Mouse (Mus musculus): ENCODE results near the gene Trim50. TPM values are rescaled to one million over a fixed set of nuclear protein-coding genes. Genes with fewer than 3 reads are reported as not detected.
"Not testable (repeated sequence)": the region's sequence is repeated elsewhere in the genome, so short reads cannot be mapped to it uniquely, and the experiment has no call there.

Gene Trim50
- polyA plus RNA-seq, 1 experiment from 2014 or later: not detected

DNA sequence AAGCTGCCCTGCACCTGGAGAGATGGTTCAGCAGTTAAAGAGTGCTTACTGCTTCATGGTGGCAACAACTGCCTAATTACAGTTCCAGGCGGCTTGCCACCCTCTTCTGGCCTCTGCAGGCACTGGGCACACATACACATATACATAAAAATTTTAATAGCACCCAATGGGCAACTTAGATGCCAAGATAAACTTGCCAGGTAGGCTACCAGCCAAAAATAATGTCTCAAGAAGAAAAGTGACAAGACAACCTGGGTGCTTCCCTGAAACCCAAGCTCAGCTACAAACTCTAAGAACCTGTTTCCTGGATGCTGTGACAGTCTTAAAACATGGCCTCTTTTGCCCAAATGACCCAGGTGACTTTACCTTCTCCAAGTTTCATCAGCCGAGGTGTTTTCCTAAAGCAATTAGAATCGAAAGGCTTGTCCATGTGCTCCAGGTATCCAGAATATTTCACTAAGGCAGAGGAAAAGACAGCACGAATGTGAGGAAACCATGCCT is 5.5 kb upstream of the Trim50 start:
- no peak overlapping the region for H3K4me2 ChIP-seq (replicated peaks)
- no peaks in the 10 kb centered on the region for H3K36me3 ChIP-seq
- no peak overlapping the region for H3K27ac ChIP-seq (replicated peaks)
- H3K9ac ChIP-seq (replicated peaks): no peak overlapping the region
- H3K4me1 ChIP-seq: no peaks in the 10 kb centered on the region
- peaks cover 2% of the 10 kb centered on the region; the same call in 1 of the 2 replicates for H3K27me3 ChIP-seq
- WGBS: 71% methylated on average over 4 of the region's 4 CpGs
- H3K4me3 ChIP-seq: no peak overlapping the region
- ATAC-seq (ENCODE audit: low FRiP score, low read depth): no peak
- no peaks in the 10 kb centered on the region for H3K9me3 ChIP-seq

DNA sequence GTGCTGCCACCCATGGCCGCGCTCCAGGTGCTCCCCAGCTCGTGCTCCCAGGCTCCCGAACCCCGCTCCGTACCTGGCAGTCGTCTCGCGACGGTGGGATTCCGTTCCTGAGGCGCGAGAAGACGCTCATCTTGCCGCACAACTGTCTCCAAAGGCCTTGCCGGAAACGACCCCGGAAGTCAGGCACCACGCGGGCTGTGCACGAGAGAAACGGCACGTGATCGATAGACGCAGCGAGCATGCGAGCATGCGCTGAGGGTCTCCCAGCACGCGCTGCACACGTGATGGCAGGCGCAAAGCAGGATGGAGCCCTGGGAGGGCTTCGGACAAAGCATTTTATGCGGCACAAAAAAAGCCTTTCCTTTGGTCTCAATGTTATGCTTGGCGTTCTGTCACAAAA is 3.2 kb upstream of the Trim50 start, which contains the start of gene Fkbp6:
TSS of gene Fkbp6 (minus strand) at position 183 of the 400 bp plus-strand sequence.
- H3K9ac ChIP-seq (replicated peaks): no peak within 1 kb of the TSS
- H3K27me3 ChIP-seq: peaks cover 12% of the 10 kb centered on the region
- no peaks in the 10 kb centered on the region for H3K4me1 ChIP-seq
- H3K4me3 ChIP-seq: no peak within 1 kb of the TSS
- H3K36me3 ChIP-seq: no peaks in the 10 kb centered on the region
- no peak within 1 kb of the TSS for H3K4me2 ChIP-seq (replicated peaks)
- ATAC-seq (ENCODE audit: low FRiP score, low read depth): no peak
- WGBS: 89% methylated on average over 35 of the region's 35 CpGs
- no peaks in the 10 kb centered on the region for H3K9me3 ChIP-seq
- H3K27ac ChIP-seq (replicated peaks): no peak within 1 kb of the TSS

DNA sequence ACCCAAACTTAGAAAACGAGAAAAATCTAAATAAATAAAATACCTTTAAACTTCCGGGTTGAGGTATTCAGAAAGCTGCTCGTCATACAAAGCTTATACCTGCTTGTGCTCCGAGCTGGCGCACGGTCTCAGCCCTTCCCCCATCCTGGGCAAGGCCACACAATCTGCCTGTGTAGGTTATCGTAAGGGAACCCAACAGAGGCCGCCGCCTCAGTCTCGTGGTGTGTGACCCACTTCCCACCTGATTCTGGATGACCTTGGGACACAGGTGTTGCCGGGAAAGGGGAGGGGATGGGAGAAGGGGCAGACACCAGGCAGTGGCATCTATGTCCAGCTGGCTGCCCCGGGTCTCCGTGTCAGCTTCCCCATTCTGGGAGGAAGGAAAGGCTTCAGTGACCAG is 1.5 kb upstream of the Trim50 start:
- Histone ChIP-seq H3K9me3 (no peaks in the 10 kb centered on the region), H3K4me2 (replicated peaks) (no peak overlapping the region), H3K9ac (replicated peaks) (no peak overlapping the region), H3K27ac (replicated peaks) (no peak overlapping the region), H3K4me1 (no peaks in the 10 kb centered on the region), H3K27me3 (peaks cover 12% of the 10 kb centered on the region), H3K4me3 (no peak overlapping the region), H3K36me3 (no peaks in the 10 kb centered on the region)
- no peak for ATAC-seq (ENCODE audit: low FRiP score, low read depth)
- WGBS: 89% methylated on average over 13 of the region's 13 CpGs

DNA sequence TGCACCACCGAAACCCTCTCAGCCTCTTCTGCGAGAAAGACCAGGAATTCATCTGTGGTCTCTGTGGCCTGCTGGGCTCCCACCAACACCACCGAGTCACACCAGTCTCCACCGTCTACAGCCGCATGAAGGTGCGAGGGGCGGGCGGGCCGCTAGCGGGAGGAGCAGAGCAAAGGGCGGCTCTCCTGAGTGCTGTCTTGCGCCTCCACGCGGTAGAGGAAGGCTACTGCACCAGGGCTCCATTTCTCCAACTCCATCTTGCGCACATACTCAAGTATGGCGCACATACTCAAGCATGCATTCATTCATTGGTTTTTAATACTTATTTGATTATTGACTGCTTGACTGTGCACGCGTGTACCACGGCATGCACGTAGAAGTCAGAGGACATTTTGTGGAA is 469 bp downstream of the Trim50 start:
- H3K9me3 ChIP-seq: peaks cover 3% of the 10 kb centered on the region
- H3K4me1 ChIP-seq: no peaks in the 10 kb centered on the region
- ATAC-seq (ENCODE audit: low FRiP score, low read depth): no peak
- no peak overlapping the region for H3K27ac ChIP-seq (replicated peaks)
- 17% methylated on average over 20 of the region's 20 CpGs for WGBS
- no peaks in the 10 kb centered on the region for H3K36me3 ChIP-seq
- peaks cover 10% of the 10 kb centered on the region for H3K27me3 ChIP-seq
- no peak overlapping the region for H3K4me3 ChIP-seq
- no peak overlapping the region for H3K9ac ChIP-seq (replicated peaks)
- H3K4me2 ChIP-seq (replicated peaks): no peak overlapping the region

DNA sequence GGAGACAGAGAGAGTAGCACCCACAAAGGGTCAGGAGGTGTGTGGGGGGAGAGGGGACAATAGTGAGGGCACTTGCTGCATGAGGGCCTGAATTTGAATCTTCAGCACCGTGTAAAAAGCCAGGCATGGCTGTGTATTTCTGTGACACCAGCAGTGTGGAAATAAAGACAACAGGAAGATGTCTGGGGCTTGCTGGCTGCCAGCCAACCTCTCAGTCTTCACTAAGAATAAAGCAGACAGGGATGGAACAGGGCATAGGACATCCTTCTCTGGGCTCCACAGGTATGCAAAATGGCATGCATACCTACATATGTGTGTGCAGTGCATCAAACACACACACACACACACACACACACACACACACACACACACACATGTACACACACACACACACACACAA is 3.0 kb downstream of the Trim50 start:
- no peak for ATAC-seq (ENCODE audit: low FRiP score, low read depth)
- H3K4me1 ChIP-seq: no peaks in the 10 kb centered on the region
- no peak overlapping the region for H3K4me3 ChIP-seq
- H3K9me3 ChIP-seq: peaks cover 3% of the 10 kb centered on the region
- H3K36me3 ChIP-seq: no peaks in the 10 kb centered on the region
- no peak overlapping the region for H3K4me2 ChIP-seq (replicated peaks)
- no peak overlapping the region for H3K9ac ChIP-seq (replicated peaks)
- peaks cover 10% of the 10 kb centered on the region for H3K27me3 ChIP-seq
- no peak overlapping the region for H3K27ac ChIP-seq (replicated peaks)
- WGBS: 73% methylated on average over 1 of the region's 1 CpGs

DNA sequence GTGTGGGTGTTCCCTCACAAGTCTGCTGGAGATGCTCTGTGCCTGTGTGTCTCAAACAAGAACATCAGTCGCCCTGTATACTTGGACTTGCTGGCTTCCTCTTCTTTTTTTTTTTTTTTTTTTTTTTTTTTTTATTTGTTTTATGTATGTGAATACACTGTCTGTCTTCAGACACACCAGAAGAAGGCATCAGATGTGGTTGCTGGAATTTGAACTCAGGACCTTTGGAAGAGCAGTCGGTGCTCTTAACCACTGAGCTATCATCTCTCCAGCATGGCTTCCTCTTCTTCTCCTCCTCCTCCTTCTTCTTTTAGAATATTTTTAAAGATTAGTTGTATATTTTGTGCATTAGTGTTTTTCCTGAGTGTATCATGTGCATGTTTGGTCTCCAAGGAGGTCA is 4.5 kb downstream of the Trim50 start:
- Histone ChIP-seq H3K9ac (replicated peaks) (no peak overlapping the region), H3K4me2 (replicated peaks) (no peak overlapping the region), H3K27ac (replicated peaks) (no peak overlapping the region), H3K9me3 (peaks cover 3% of the 10 kb centered on the region), H3K4me1 (no peaks in the 10 kb centered on the region), H3K36me3 (no peaks in the 10 kb centered on the region), H3K4me3 (no peak overlapping the region), H3K27me3 (peaks cover 10% of the 10 kb centered on the region)
- 0 out of 2 replicates have a peak, but pooled peaks have one; percentile 62 for ATAC-seq (ENCODE audit: low FRiP score, low read depth)
- WGBS: 86% methylated on average over 2 of the region's 2 CpGs

DNA sequence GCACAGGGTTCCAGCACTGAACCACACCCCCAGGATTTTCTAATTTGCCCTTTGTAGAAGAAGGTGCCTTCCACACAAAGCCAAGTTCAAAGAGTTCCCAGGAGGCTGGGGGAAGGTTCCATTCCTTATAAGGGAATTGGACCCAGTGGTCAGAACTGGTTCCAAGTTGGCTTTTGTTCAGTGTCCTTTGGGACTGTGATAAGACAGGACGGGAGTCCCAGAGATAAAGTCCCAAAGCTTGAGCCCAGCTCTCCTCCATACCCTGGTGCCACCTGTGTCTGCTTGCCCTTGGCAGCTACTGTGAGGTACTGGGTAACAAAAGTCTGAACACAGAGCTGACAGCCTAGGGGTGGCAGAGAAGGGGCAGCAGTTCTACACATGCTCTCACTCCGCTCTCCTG is 6.7 kb downstream of the Trim50 start:
- Histone ChIP-seq H3K27ac (replicated peaks) (no peak overlapping the region), H3K4me3 (no peak overlapping the region), H3K36me3 (no peaks in the 10 kb centered on the region), H3K4me2 (replicated peaks) (no peak overlapping the region), H3K9me3 (peaks cover 3% of the 10 kb centered on the region), H3K9ac (replicated peaks) (no peak overlapping the region), H3K27me3 (no peaks in the 10 kb centered on the region; the same call in 1 of the 2 replicates), H3K4me1 (no peaks in the 10 kb centered on the region)
- ATAC-seq (ENCODE audit: low FRiP score, low read depth): no peak
- WGBS: 93% methylated on average over 2 of the region's 2 CpGs

DNA sequence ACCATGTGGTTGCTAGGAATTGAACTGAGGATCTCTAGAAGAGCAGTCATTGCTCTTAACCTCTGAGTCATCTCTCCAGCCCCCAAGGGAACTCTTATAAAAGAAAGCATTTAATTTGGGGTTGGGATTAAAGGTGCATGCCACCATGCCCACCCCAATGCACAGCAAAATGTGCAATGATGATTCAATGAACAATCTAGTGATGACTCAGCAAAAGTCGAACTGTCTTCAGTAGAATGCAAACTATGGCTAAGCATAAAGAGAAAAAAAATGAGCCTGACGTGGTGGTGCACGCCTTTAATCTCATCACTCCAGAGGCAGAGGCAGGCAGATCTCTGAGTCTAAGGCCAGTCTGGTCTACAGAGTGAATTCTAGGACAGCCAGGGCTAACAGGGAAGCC is 9.5 kb downstream of the Trim50 start:
- H3K9me3 ChIP-seq: peaks cover 2% of the 10 kb centered on the region
- 85% methylated on average over 3 of the region's 3 CpGs for WGBS
- no peaks in the 10 kb centered on the region for H3K4me1 ChIP-seq
- H3K27me3 ChIP-seq: peaks cover 4% of the 10 kb centered on the region; the same call in 1 of the 2 replicates
- H3K4me2 ChIP-seq (replicated peaks): no peak overlapping the region
- no peak for ATAC-seq (ENCODE audit: low FRiP score, low read depth)
- H3K36me3 ChIP-seq: no peaks in the 10 kb centered on the region
- H3K4me3 ChIP-seq: no peak overlapping the region
- no peak overlapping the region for H3K9ac ChIP-seq (replicated peaks)
- H3K27ac ChIP-seq (replicated peaks): no peak overlapping the region

DNA sequence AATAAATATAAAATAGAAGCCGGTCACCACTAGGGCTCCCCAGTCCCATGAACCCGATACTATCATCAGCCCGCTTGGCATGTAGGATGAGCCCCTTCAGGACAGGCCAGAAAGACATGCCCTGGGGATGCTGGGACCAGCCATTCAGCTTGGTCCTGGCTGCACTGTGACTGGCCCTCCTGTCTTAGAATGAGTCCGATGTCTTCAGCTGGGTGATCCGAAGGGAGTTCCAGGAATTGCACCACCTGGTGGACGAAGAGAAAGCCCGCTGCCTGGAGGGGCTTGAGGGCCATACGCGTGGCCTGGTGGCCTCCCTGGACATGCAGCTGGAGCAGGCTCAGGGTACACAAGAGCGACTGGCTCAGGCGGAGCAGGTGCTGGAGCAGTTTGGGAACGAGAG is 10.4 kb downstream of the Trim50 start:
- ATAC-seq (ENCODE audit: low FRiP score, low read depth): no peak
- 27% methylated on average over 12 of the region's 12 CpGs for WGBS

DNA sequence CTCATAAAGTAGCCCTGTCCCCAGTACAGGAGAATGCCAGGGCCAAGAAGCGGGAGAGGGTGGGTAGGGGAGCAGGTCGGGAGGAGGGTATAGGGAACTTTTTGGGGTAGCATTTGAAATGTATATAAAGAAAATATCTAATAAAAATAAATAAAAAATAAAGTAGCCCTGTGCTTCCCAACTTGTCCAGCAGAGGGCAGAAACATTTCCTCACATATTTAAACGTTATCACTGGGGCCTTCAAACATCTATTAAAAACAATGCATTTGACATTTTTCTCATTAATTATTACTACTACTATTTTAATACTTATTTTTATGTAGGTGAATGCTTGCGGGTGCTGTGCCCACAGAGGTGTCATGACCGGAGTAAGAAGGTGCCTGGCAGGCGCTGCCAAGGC is 14.7 kb downstream of the Trim50 start:
- no peak for ATAC-seq (ENCODE audit: low FRiP score, low read depth)
- H3K27me3 ChIP-seq: peaks cover 4% of the 10 kb centered on the region; the same call in 1 of the 2 replicates
- WGBS: 58% methylated on average over 6 of the region's 6 CpGs
- H3K4me2 ChIP-seq (replicated peaks): no peak overlapping the region
- no peak overlapping the region for H3K9ac ChIP-seq (replicated peaks)
- no peak overlapping the region for H3K27ac ChIP-seq (replicated peaks)
- H3K4me3 ChIP-seq: no peak overlapping the region
- peaks cover 18% of the 10 kb centered on the region for H3K4me1 ChIP-seq
- H3K36me3 ChIP-seq: peaks cover 17% of the 10 kb centered on the region
- no peaks in the 10 kb centered on the region for H3K9me3 ChIP-seq

More for the DNA sequence above, 10.4 kb downstream of the Trim50 start:
- H3K9ac ChIP-seq (replicated peaks): no peak overlapping the region
- H3K4me3 ChIP-seq: no peak overlapping the region
- no peaks in the 10 kb centered on the region for H3K4me1 ChIP-seq
- H3K27me3 ChIP-seq: peaks cover 4% of the 10 kb centered on the region; the same call in 1 of the 2 replicates
- H3K27ac ChIP-seq (replicated peaks): no peak overlapping the region
- H3K4me2 ChIP-seq (replicated peaks): no peak overlapping the region
- no peaks in the 10 kb centered on the region for H3K36me3 ChIP-seq
- no peaks in the 10 kb centered on the region for H3K9me3 ChIP-seq

DNA sequence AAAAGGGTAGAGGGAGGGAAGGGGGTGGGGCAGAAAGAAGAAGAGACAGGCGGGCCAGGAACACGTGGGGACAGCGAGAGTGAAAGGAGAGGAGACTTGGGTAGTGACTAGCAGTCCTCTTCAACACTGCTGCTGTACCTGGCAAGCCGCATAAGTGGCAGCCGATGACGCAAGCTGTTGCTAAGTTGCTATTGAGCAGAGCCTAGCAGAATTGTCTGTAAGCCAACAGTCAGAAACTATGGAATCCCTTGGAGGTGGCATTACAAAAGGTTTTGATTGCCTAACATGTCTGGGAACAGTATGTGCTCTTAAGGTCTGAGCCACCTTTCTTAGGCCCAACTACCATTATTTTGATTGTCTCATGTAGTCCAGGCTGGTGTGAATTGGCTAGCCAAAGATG is 15.2 kb downstream of the Trim50 start:
- Histone ChIP-seq H3K4me1 (peaks cover 18% of the 10 kb centered on the region), H3K36me3 (peaks cover 20% of the 10 kb centered on the region), H3K27me3 (peaks cover 4% of the 10 kb centered on the region; the same call in 1 of the 2 replicates), H3K4me2 (replicated peaks) (no peak overlapping the region), H3K27ac (replicated peaks) (no peak overlapping the region), H3K9ac (replicated peaks) (no peak overlapping the region), H3K4me3 (no peak overlapping the region), H3K9me3 (no peaks in the 10 kb centered on the region)
- 86% methylated on average over 6 of the region's 6 CpGs for WGBS
- ATAC-seq (ENCODE audit: low FRiP score, low read depth): no peak

DNA sequence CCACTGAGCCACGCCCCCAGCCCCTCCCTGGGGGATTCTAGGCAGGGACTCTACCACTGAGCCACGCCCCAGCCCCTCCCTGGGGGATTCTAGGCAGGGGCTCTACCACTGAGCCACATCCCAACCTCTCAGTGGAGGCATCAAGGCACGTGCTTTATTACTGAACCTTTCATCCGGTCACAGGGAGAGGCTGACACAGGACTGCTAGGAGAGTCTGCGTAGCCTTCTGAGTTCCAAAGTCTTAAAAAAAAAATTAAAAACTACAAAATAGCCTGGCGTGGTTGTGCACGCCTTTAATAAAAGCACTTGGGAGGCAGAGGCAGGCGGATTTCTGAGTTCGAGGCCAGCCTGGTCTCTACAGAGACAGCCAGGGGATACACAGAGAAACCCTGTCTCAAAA is 16.1 kb downstream of the Trim50 start:
- peak overlapping the region; percentile 94 for H3K4me2 ChIP-seq (replicated peaks)
- H3K9ac ChIP-seq (replicated peaks): peak overlapping the region; percentile 90; the same call in 1 of the 2 replicates
- H3K9me3 ChIP-seq; ATAC-seq (ENCODE audit: low FRiP score, low read depth); H3K27me3 ChIP-seq; H3K27ac ChIP-seq (replicated peaks): not testable (repeated sequence)
- peaks cover 18% of the 10 kb centered on the region for H3K4me1 ChIP-seq
- peak overlapping the region; percentile 95 for H3K4me3 ChIP-seq
- 58% methylated on average over 9 of the region's 9 CpGs for WGBS
- H3K36me3 ChIP-seq: peaks cover 29% of the 10 kb centered on the region

All from midbrain, embryonic 12.5 days (tissue).